Mouse (Mus musculus) layer of hippocampus, postnatal 36 days (tissue): ENCODE data around the gene Nsun2. TPM values are rescaled to one million over a fixed set of nuclear protein-coding genes. Genes with fewer than 3 reads are reported as not detected.

ENCODE experiments used
- total RNA-seq, 2 experiments: library from RNA; stranded (reverse); gene quantifications; 2 replicates each; pipeline ENCODE4 v1.2.3; 2021

Gene Nsun2
- total RNA-seq, 2 experiments from 2014 or later = 88.2 to 97.5 TPM

Other genes starting within 250 kb of the Nsun2 start
- 10 to 100 TPM; 47.0 to 49.1 TPM for gene Tent4a, start 871 bp downstream of the Nsun2 start, total RNA-seq
- gene Srd5a1, start 77.7 kb downstream of the Nsun2 start, total RNA-seq = 10 to 100 TPM in 1 of 2 experiments, 1 to 10 TPM in 1; 8.6 to 11.8 TPM
- gene Ube2ql1, start 206.1 kb downstream of the Nsun2 start, total RNA-seq = 100 to 1,000 TPM; 192 to 209 TPM